Mouse (Mus musculus): ENCODE results near the gene Ctse.

- no peak for TF ChIP-seq POLR2A (IDR thresholded peaks at IDR 0.05; ENCODE audit: borderline replicate concordance, extremely low read depth, low read depth, low read length)
- no peak for TF ChIP-seq CTCF (IDR thresholded peaks at IDR 0.05; ENCODE audit: insufficient read depth, low read length)
Observed at GRCm38 (mm10) chr1:131696325-131696724, 58.2 kb downstream of the Ctse start.

Measured in lung, adult 2 months (tissue).